Mouse (Mus musculus) heart, embryonic 16.5 days (tissue): ENCODE measurements around the gene Col15a1. TPM values are rescaled to one million over a fixed set of nuclear protein-coding genes. Genes with fewer than 3 reads are reported as not detected.

Experiments
- ATAC-seq: fragments of 200-750 bp; cut with Nextera tagmentation; replicated peaks from 2 replicates; pipeline ENCODE4 v1.8.0; 2017; ENCODE audit warnings: moderate number of reproducible peaks; ENCODE audit not compliant: insufficient read depth, low FRiP score; ENCODE audit errors: extremely low read depth
- H3K27ac ChIP-seq: fragments of 300-500 bp; sonication (generic); 2 replicates; pipeline ENCODE4 v1.5.1; 2014; ENCODE audit warnings: mild to moderate bottlenecking, low read length, control low read depth, moderate library complexity
- H3K27me3 ChIP-seq: fragments of 300-500 bp; sonication (generic); 2 replicates; pipeline ENCODE4 v1.6.1; 2014; ENCODE audit warnings: low read length, mixed read lengths; ENCODE audit not compliant: control insufficient read depth, insufficient read depth
- H3K36me3 ChIP-seq: fragments of 300-500 bp; sonication (generic); 2 replicates; pipeline ENCODE4 v1.6.1; 2014; ENCODE audit not compliant: control insufficient read depth, insufficient read depth
- H3K4me1 ChIP-seq: fragments of 300-500 bp; sonication (generic); 2 replicates; pipeline ENCODE4 v1.6.1; 2014; ENCODE audit warnings: low read length, mixed read lengths; ENCODE audit not compliant: control insufficient read depth, insufficient read depth
- H3K4me2 ChIP-seq: fragments of 300-500 bp; sonication (generic); 2 replicates; pipeline ENCODE4 v1.6.1; 2014; ENCODE audit warnings: low read depth, mild to moderate bottlenecking, control low read depth, low read length
- H3K4me3 ChIP-seq: fragments of 300-500 bp; sonication (generic); 2 replicates; pipeline ENCODE4 v1.5.1; 2014; ENCODE audit warnings: mild to moderate bottlenecking, control low read depth, low read length
- H3K9ac ChIP-seq: fragments of 300-500 bp; sonication (generic); 2 replicates; pipeline ENCODE4 v1.6.1; 2014; ENCODE audit warnings: low read length, control low read depth
- H3K9me3 ChIP-seq: fragments of 300-500 bp; sonication (generic); replicated peaks from 2 replicates; pipeline ENCODE4 v1.6.1; 2016; ENCODE audit warnings: low read length; ENCODE audit not compliant: control insufficient read depth
- WGBS: fragments of 180-500 bp; shearing (Covaris S2); extraction: QIAGEN DNeasy Blood & Tissue Kit; methylation state at CpG from one replicate; pipeline ENCODE4 v1.1.7; 2014; 5-methylcytosine and 5-hydroxymethylcytosine counted together
- polyA plus RNA-seq: library from polyadenylated mRNA; unstranded; fragments of >200 nt; fragmentation: Nextera tagmentation; extraction: Ambion mirVana; gene quantifications from 2 replicates; pipeline ENCODE4 v1.2.1, GENCODE M21; 2015

Col15a1 gene
- polyA plus RNA-seq, 1 experiment from 2014 or later: 13.5 TPM

DNA sequence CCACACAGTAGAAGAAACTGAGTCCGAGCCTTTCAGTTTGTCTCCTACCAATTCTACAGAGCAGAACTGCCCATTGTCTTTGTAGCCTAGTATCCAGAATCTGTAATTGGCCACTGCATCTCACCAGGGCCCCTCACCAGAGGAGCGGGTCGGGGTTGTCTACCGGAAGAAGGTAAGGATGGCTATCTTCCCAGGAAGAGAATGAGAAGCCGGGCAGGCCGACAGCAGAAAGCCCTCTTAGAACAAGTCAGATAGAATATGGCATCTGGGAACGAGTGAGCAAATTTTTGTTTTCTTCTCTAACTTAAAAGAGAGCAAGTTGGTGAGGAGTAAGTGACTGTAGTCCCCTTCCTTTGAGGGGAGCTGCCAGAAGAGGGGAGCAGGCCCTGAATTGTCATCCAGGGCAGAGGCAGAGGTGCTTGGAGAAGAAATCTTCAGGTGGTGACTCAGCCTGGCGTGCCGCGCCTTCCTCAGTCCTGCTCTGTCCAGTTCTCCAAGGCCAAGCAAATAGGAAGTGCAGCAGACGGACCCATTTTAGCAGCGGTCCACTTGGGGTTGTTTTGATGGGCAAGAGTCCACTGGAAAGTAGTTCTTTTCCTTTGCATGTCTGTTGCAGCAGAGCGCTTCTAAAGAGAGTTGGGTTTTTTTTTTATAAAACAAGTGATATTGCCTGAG, 122.6 kb downstream of the Col15a1 start:
- Histone ChIP-seq H3K9me3 (no peaks in the 10 kb centered on the region), H3K27ac (no peak overlapping the region), H3K9ac (no peak overlapping the region), H3K36me3 (no peaks in the 10 kb centered on the region), H3K27me3 (no peaks in the 10 kb centered on the region), H3K4me3 (no peak overlapping the region), H3K4me2 (no peak overlapping the region), H3K4me1 (no peaks in the 10 kb centered on the region)
- ATAC-seq: no peak
- 82% methylated on average over 13 of the region's 13 CpGs for WGBS

GRCm38 (mm10) chr4:47332812-47333343, 124.9 kb downstream of the Col15a1 start:
- no peak overlapping the region for H3K9ac ChIP-seq
- no peaks in the 10 kb centered on the region for H3K36me3 ChIP-seq
- H3K27me3 ChIP-seq: no peaks in the 10 kb centered on the region
- H3K4me3 ChIP-seq: no peak overlapping the region
- no peak for ATAC-seq
- no peaks in the 10 kb centered on the region for H3K9me3 ChIP-seq
- no peak overlapping the region for H3K27ac ChIP-seq
- no peak overlapping the region for H3K4me2 ChIP-seq
- WGBS: 87% methylated on average over 6 of the region's 6 CpGs
- no peaks in the 10 kb centered on the region for H3K4me1 ChIP-seq

DNA sequence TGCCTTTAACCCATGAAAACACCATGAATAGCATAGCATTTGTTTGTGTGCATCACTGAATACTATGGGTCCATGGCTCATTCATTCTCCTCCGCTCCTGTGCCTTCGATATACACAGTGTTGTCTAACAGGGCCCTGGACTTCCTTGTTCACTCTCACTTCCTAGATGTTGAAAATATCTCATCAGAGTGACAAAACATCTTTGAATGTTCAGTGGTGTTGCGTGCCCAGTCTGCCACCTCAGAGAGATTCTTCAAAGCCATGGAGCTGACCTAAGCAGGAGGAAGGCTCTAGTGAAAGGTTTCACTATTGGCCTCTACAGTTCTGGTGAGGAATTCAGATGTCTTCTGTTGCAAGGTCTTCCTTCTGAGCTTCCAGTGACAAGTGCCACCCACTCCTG, 125.6 kb downstream of the Col15a1 start:
- no peak overlapping the region for H3K9ac ChIP-seq
- H3K4me1 ChIP-seq: no peaks in the 10 kb centered on the region
- H3K36me3 ChIP-seq: no peaks in the 10 kb centered on the region
- H3K27ac ChIP-seq: no peak overlapping the region
- no peaks in the 10 kb centered on the region for H3K27me3 ChIP-seq
- no peaks in the 10 kb centered on the region for H3K9me3 ChIP-seq
- WGBS: 89% methylated on average over 3 of the region's 3 CpGs
- no peak overlapping the region for H3K4me3 ChIP-seq
- no peak overlapping the region for H3K4me2 ChIP-seq
- ATAC-seq: no peak

DNA sequence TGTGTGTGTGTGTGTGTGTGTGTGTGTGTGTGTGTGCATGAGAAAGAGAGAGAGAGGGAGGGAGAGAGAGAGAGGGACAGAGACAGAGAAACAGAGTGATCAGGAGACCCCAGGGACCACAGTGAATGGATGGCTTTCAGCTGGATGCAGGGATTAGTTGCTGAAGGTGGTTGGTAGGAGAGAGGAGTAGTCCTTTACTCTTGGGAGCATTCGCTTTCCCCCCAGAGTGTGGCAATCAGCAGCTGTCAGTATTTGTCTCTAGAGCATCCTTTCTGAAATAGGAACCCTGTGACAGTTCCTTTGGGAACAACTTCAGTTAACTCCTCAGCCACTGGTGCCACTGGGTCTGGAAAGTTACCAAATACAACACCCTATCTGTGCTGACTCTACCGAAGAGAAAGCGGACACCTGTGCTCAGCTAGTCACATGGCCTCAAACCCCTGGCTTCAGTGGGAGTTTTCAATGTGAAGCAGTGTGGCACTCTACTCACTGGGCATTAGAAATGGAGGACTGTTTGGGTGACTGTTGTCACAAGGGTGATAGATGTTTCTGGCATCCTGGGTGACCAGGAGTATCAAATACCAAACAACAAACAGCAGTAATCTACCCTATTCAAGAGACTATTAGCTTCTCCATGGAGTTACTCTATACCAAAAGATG, 129.1 kb downstream of the Col15a1 start:
- Histone ChIP-seq H3K4me2 (no peak overlapping the region), H3K4me3 (no peak overlapping the region), H3K27ac (no peak overlapping the region), H3K9ac (no peak overlapping the region), H3K9me3 (no peaks in the 10 kb centered on the region), H3K27me3 (no peaks in the 10 kb centered on the region), H3K36me3 (no peaks in the 10 kb centered on the region), H3K4me1 (peaks cover 9% of the 10 kb centered on the region)
- no peak for ATAC-seq
- WGBS: 62% methylated on average over 3 of the region's 3 CpGs

- H3K27ac ChIP-seq: no peak overlapping the region
- 58% methylated on average over 8 of the region's 8 CpGs for WGBS
- no peaks in the 10 kb centered on the region for H3K27me3 ChIP-seq
- no peaks in the 10 kb centered on the region for H3K36me3 ChIP-seq
- no peak overlapping the region for H3K9ac ChIP-seq
- no peaks in the 10 kb centered on the region for H3K9me3 ChIP-seq
- ATAC-seq: no peak
- H3K4me2 ChIP-seq: no peak overlapping the region
- no peak overlapping the region; the same call in 1 of the 2 replicates for H3K4me3 ChIP-seq
- H3K4me1 ChIP-seq: peaks cover 12% of the 10 kb centered on the region
These were observed 134.7 kb downstream of the Col15a1 start for GRCm38 (mm10) chr4:47342632-47343031.

DNA sequence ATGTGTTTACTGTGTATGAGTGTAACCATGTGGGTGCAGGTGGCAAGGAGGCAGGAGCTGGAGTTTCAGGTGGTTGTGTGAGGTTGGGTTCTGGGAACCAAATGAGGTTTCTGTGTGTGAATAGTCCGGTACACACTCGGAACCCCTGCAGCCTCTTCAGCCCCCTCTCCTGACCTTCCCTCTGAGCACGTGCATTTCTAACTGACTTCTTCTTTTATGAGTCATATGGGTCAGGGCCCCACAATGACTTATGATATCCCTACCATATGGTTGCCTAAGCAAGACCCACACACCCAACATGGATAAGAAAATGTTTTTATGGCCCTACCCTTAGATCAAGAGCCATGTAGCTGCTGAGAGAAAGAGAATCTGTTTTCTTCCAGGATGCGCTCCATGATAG, 139.1 kb downstream of the Col15a1 start:
- Histone ChIP-seq H3K4me3 (no peak overlapping the region), H3K9me3 (no peaks in the 10 kb centered on the region), H3K27ac (no peak overlapping the region), H3K9ac (no peak overlapping the region), H3K36me3 (no peaks in the 10 kb centered on the region), H3K4me2 (no peak overlapping the region), H3K27me3 (0 out of 2 replicates have a peak, but pooled peaks cover 2% of the 10 kb centered on the region), H3K4me1 (peaks cover 5% of the 10 kb centered on the region; the same call in 1 of the 2 replicates)
- no peak for ATAC-seq
- WGBS: 77% methylated on average over 4 of the region's 4 CpGs

GRCm38 (mm10) chr4:47349759-47350158, 141.8 kb downstream of the Col15a1 start:
- no peak overlapping the region for H3K4me2 ChIP-seq
- H3K9me3 ChIP-seq: no peaks in the 10 kb centered on the region
- H3K36me3 ChIP-seq: no peaks in the 10 kb centered on the region
- H3K27ac ChIP-seq: no peak overlapping the region
- no peak overlapping the region for H3K4me3 ChIP-seq
- H3K4me1 ChIP-seq: peaks cover 7% of the 10 kb centered on the region
- WGBS: 57% methylated on average over 6 of the region's 6 CpGs
- ATAC-seq: no peak
- H3K9ac ChIP-seq: no peak overlapping the region
- 0 out of 2 replicates have a peak, but pooled peaks cover 2% of the 10 kb centered on the region for H3K27me3 ChIP-seq

GRCm38 (mm10) chr4:47351386-47352049, 143.6 kb downstream of the Col15a1 start:
- peak overlapping the region; percentile 97 for H3K4me3 ChIP-seq
- H3K36me3 ChIP-seq: no peaks in the 10 kb centered on the region
- WGBS: 26% methylated on average over 9 of the region's 9 CpGs
- 0 out of 2 replicates have a peak, but pooled peaks cover 2% of the 10 kb centered on the region for H3K27me3 ChIP-seq
- peaks cover 15% of the 10 kb centered on the region for H3K4me1 ChIP-seq
- H3K9me3 ChIP-seq: no peaks in the 10 kb centered on the region
- peak overlapping the region; percentile 94 for H3K4me2 ChIP-seq
- peak overlapping the region; percentile 12; the same call in 1 of the 2 replicates for H3K27ac ChIP-seq
- H3K9ac ChIP-seq: peak overlapping the region; percentile 81
- no peak for ATAC-seq
